Mouse (Mus musculus) E14TG2a.4 (cell line): ENCODE results near the gene Ampd2.

Experiments
- H3K27me3 ChIP-seq: 2 replicates; pipeline ENCODE4 v1.6.1; 2014; ENCODE audit warnings: low read length, control low read depth; ENCODE audit not compliant: insufficient read depth
- H3K36me3 ChIP-seq: 2 replicates; pipeline ENCODE4 v1.6.1; 2014; ENCODE audit warnings: low read length, control low read depth; ENCODE audit not compliant: insufficient read depth
- H3K4me1 ChIP-seq: replicated peaks from 2 replicates; pipeline ENCODE4 v1.6.1; 2014; ENCODE audit warnings: low read depth, low read length, control low read depth
- H3K4me3 ChIP-seq: replicated peaks from 2 replicates; pipeline ENCODE4 v1.5.1; 2014; ENCODE audit warnings: mild to moderate bottlenecking, low read length
- H3K9me3 ChIP-seq: 2 replicates; pipeline ENCODE4 v1.6.1; 2014; ENCODE audit warnings: low read length, control low read depth
- CTCF ChIP-seq: conservative IDR thresholded peaks from 2 replicates; pipeline ENCODE4 v1.5.1; 2014; ENCODE audit warnings: low read length
- NANOG ChIP-seq: IDR thresholded peaks from 2 replicates; pipeline ENCODE4 v1.6.1; 2014; ENCODE audit warnings: borderline replicate concordance, low read length, mixed read lengths
- POU5F1 ChIP-seq: IDR thresholded peaks from 2 replicates; pipeline ENCODE4 v1.6.1; 2014; ENCODE audit warnings: low read length, borderline replicate concordance

Gene Ampd2

DNA sequence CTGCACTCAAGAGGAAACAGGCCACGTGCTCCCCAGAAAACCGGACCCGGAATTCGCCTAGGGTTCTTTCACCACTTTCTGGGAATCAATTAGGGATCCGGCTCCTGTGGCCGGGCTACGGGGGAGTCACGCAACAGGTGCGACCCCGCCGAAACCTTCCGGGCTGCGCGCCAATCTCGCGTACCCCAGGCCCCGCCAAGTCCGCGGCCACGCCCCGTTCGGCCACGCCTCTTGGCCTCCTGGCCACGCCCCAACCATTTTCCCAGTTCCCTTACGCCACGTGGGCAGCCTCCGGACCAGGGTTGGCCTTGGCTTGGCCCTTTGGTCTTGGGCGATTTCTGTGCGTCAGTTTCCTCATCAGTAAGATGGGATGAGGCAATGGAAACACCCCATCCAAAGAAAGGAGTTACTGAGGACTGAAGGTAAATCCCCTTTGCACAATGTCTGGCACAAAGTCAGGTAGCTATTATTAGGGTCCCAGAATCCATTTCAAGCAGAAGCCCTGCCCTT is at the start of gene Ampd2:
Ampd2 (minus strand) TSS at position 182 of the 510 bp plus-strand sequence.
- Histone ChIP-seq H3K4me3 (peak within 1 kb of the TSS; percentile 95), H3K4me1 (peaks cover 86% of the 10 kb centered on the region), H3K9me3 (no peaks in the 10 kb centered on the region), H3K36me3 (peaks cover 14% of the 10 kb centered on the region), H3K27me3 (no peaks in the 10 kb centered on the region)
- no peak for TF ChIP-seq NANOG
- no peak for TF ChIP-seq POU5F1
- no peak for TF ChIP-seq CTCF

DNA sequence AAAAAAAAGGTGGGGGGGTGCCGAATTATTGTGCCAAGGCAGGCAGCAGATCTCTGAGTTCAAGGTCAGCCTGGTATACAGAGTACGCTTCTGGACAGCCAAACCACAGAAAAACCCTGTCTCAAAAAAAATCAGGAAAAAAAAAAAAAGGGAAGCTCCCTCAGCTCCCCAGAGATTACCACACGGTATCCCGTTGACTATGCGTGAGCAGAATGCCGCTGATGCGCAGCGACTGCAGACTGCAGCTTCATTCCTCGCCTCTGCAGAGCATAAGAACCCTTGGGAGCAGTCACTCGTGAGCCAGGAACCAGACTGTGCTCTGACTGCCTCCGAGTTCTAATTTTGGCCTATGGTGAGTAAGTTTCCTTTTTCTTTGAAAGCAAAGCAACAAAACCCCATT is 48.2 kb upstream of the Ampd2 start:
- no peak for TF ChIP-seq CTCF
- TF ChIP-seq POU5F1, result no peak
- TF ChIP-seq NANOG, result no peak

DNA sequence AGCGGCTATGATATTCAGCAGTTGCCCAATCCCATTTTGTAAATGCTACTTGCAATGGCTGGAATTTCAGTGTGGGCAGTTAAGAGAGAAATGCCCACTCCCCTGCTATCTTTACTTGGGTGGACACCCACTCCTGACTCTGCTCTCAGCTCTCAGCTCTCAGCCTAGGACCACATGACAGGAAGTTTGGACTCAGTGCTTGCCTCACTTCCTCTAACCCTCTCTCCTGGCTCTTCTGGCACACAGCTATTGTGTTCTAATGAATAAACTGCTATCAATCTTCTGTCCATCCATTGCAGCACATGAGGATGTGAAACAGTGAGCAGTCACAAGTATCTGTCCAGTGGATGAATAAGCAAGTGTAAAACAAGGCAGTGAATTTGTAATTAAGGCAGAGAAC is 46.0 kb upstream of the Ampd2 start:
- no peaks in the 10 kb centered on the region for H3K27me3 ChIP-seq
- H3K9me3 ChIP-seq, result no peaks in the 10 kb centered on the region
- peaks cover 2% of the 10 kb centered on the region; the same call in 1 of the 2 replicates for H3K36me3 ChIP-seq
- peaks cover 28% of the 10 kb centered on the region for H3K4me1 ChIP-seq
- TF ChIP-seq NANOG, result no peak
- TF ChIP-seq CTCF, result no peak
- TF ChIP-seq POU5F1, result no peak
- no peak overlapping the region for H3K4me3 ChIP-seq

More for the DNA sequence above, 48.2 kb upstream of the Ampd2 start:
- H3K36me3 ChIP-seq, result peaks cover 2% of the 10 kb centered on the region; the same call in 1 of the 2 replicates
- H3K9me3 ChIP-seq, result no peaks in the 10 kb centered on the region
- peaks cover 18% of the 10 kb centered on the region for H3K4me1 ChIP-seq
- no peak overlapping the region for H3K4me3 ChIP-seq
- H3K27me3 ChIP-seq, result no peaks in the 10 kb centered on the region

DNA sequence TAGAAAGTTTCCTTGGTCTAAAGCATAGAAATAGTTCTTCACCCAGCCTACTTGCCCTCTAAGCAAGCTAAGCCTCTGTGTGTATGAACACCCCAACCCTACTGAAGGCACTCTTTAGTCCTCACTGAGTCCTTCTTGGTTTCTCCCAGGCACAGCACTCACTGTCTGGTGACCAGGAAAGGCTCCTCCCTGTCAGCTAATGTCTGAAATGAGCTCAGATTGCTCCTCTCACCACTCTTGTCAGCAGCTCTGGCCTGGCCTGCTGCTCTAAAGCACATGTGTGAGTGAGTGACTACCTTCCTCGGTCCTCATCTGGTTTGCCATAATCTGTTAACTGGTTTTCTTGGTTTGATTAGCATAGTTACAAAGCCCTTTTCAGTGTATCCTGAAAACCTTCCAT is 45.4 kb upstream of the Ampd2 start:
- no peak for TF ChIP-seq NANOG
- no peak for TF ChIP-seq CTCF
- TF ChIP-seq POU5F1, result no peak
- Histone ChIP-seq H3K4me1 (peaks cover 26% of the 10 kb centered on the region), H3K27me3 (no peaks in the 10 kb centered on the region), H3K9me3 (no peaks in the 10 kb centered on the region), H3K36me3 (peaks cover 2% of the 10 kb centered on the region; the same call in 1 of the 2 replicates), H3K4me3 (no peak overlapping the region)

DNA sequence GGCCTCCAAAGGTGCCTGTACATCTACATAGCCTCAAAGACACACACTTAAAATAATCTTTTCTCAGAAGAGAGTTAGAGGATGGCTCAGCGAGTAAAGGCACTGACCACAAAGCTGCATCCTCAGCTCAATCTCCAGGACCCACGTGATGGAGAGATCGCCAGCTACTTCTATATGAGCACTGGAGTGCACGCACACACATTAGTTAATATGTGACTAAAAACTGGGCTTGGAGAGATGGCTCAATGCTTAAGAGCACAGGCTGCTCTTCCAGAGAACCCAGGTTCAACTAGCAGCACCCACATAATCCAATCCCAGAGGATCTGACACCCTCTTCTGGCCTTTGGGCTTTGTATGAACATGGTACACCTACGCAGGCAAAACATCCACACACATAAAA is 44.8 kb upstream of the Ampd2 start:
- TF ChIP-seq POU5F1 (no peak), NANOG (no peak)
- Histone ChIP-seq H3K4me3 (no peak overlapping the region), H3K9me3 (no peaks in the 10 kb centered on the region), H3K27me3 (no peaks in the 10 kb centered on the region), H3K4me1 (peaks cover 26% of the 10 kb centered on the region), H3K36me3 (peaks cover 2% of the 10 kb centered on the region; the same call in 1 of the 2 replicates)

DNA sequence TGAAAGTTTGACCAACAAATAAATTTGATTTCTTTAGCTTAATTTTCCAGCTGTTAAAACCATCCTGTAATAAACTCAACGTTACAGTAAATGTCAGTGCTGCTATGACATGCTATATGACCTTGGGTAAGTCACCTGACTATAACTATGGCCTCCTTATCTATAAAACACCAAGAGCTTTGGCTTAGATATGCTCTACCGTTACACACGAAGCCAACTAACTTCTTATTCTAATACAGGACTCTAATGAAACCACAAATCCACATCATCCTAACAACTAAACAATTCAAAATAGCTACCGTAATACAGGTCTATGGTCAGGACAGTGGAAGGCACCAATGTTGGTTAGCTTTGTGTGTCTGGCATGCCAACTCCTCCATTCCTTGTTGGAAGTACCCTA is 43.4 kb upstream of the Ampd2 start:
- H3K4me1 ChIP-seq, result peaks cover 25% of the 10 kb centered on the region
- TF ChIP-seq POU5F1 (no peak), CTCF (no peak), NANOG (no peak)

DNA sequence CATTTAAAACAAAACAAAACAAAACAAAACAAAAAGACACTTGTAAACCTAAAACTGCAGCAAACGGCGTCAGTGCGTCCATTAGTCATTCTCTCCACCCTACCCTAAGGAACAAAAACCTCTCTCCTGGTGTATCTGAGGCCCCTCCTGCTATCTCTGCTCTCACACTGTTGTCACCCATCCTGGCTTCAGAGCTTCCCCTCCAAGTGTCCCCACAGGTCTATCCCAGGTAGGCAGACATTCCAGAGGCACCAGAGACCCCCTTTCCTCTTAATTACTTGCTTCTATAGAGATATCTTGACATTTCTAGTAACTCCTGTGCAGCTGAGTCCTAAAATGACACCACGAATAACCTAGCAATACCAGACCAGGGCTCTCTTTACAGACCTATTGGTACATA is 42.9 kb upstream of the Ampd2 start:
- Histone ChIP-seq H3K4me1 (peaks cover 24% of the 10 kb centered on the region), H3K27me3 (no peaks in the 10 kb centered on the region), H3K36me3 (no peaks in the 10 kb centered on the region; the same call in 1 of the 2 replicates), H3K9me3 (no peaks in the 10 kb centered on the region), H3K4me3 (no peak overlapping the region)
- TF ChIP-seq NANOG, result no peak
- TF ChIP-seq POU5F1, result no peak
- no peak for TF ChIP-seq CTCF

More for the DNA sequence above, 43.4 kb upstream of the Ampd2 start:
- Histone ChIP-seq H3K27me3 (no peaks in the 10 kb centered on the region), H3K9me3 (no peaks in the 10 kb centered on the region), H3K36me3 (no peaks in the 10 kb centered on the region), H3K4me3 (no peak overlapping the region)

DNA sequence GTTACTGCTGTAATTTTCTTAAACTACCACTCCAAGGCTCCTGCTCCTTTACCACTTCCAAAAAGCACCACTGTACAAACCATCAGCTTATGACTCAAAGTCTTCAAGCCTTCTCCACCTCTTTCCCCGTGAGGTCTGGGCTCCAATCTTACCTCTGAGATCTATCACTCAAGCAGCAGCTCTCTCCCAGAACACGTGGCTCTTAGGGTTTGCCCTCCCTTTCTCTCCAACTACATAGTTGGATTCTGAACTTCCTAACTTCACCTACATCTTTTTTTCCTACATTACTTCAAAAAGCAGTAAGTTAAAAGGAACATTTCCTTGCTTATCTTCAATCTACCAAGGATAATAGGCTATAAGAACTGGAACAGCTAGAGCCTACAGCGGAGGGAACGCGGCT is 42.1 kb upstream of the Ampd2 start:
- no peak for TF ChIP-seq POU5F1
- no peak for TF ChIP-seq CTCF
- no peak for TF ChIP-seq NANOG
- Histone ChIP-seq H3K4me1 (peaks cover 24% of the 10 kb centered on the region), H3K27me3 (no peaks in the 10 kb centered on the region), H3K36me3 (peaks cover 2% of the 10 kb centered on the region; the same call in 1 of the 2 replicates), H3K9me3 (no peaks in the 10 kb centered on the region), H3K4me3 (no peak overlapping the region)

DNA sequence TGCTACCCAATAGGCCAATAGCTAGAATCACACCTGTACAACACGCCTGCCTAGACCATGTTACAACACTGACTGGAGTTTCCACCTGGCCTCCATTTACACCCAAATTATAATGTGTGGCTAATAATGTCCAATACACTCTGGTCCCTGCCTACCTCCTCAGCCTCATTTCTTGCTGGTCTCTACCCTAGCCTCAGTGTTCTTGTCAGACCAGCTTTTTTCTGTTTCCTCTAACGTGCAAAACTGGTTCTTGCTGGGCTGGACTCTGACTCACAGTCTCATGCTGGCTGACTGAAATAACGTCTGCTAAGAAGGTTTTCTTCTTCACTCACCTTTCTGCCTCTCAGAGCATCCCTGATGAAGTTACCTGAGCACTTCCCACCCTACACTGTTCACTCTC is 39.9 kb upstream of the Ampd2 start:
- Histone ChIP-seq H3K36me3 (peaks cover 19% of the 10 kb centered on the region), H3K4me3 (no peak overlapping the region), H3K9me3 (no peaks in the 10 kb centered on the region), H3K27me3 (no peaks in the 10 kb centered on the region), H3K4me1 (peaks cover 17% of the 10 kb centered on the region)
- TF ChIP-seq NANOG, result no peak
- TF ChIP-seq CTCF, result no peak
- TF ChIP-seq POU5F1, result no peak
